Mouse (Mus musculus) B cell, adult 2 months (primary cell): ENCODE measurements around the gene Dnajb5.

Experiments used
- DNase-seq, 2 experiments: peaks; one replicate each; pipeline ENCODE4 v3.0.0; 2022

The Dnajb5 gene

GRCm38 (mm10) chr4:42945043-42945442 is 4.6 kb upstream of the Dnajb5 start:
- no peak for DNase-seq

GRCm38 (mm10) chr4:42945445-42945844 is 4.2 kb upstream of the Dnajb5 start:
- no peak for DNase-seq

- DNase-seq: peak; percentile 42 to 44
These were observed 3.7 kb upstream of the Dnajb5 start for GRCm38 (mm10) chr4:42945952-42946351.

GRCm38 (mm10) chr4:42946733-42947290 is 2.8 kb upstream of the Dnajb5 start:
- DNase-seq: no peak

- no peak for DNase-seq
These were observed 1.1 kb upstream of the Dnajb5 start for GRCm38 (mm10) chr4:42948527-42948926.

GRCm38 (mm10) chr4:42949051-42949675 is 451 bp upstream of the Dnajb5 start:
- DNase-seq: no peak

GRCm38 (mm10) chr4:42950065-42950558 is 498 bp downstream of the Dnajb5 start:
- DNase-seq: peak; percentile 93 to 94

GRCm38 (mm10) chr4:42951206-42952195 is 1.9 kb downstream of the Dnajb5 start:
- DNase-seq: no peak

- DNase-seq: no peak
These were observed 2.9 kb downstream of the Dnajb5 start for GRCm38 (mm10) chr4:42952563-42952962.

- DNase-seq: no peak
These were observed 4.0 kb downstream of the Dnajb5 start for GRCm38 (mm10) chr4:42953435-42954094.

- peak; percentile 53 to 54 for DNase-seq
These were observed 4.7 kb downstream of the Dnajb5 start for GRCm38 (mm10) chr4:42954297-42954696.

GRCm38 (mm10) chr4:42955200-42955599 is 5.6 kb downstream of the Dnajb5 start:
- DNase-seq: no peak

- DNase-seq: no peak
These were observed 7.0 kb downstream of the Dnajb5 start for GRCm38 (mm10) chr4:42956581-42956980.

- no peak for DNase-seq
These were observed 7.7 kb downstream of the Dnajb5 start for GRCm38 (mm10) chr4:42957306-42957705.

GRCm38 (mm10) chr4:42957979-42958378 is 8.4 kb downstream of the Dnajb5 start:
- no peak for DNase-seq

GRCm38 (mm10) chr4:42958942-42959341 is 9.3 kb downstream of the Dnajb5 start:
- DNase-seq: no peak

GRCm38 (mm10) chr4:42959382-42959781 is 9.8 kb downstream of the Dnajb5 start:
- no peak for DNase-seq

GRCm38 (mm10) chr4:42961592-42961991 is 12.0 kb downstream of the Dnajb5 start:
- DNase-seq: peak; percentile 69 to 74

GRCm38 (mm10) chr4:42963480-42963879 is 13.9 kb downstream of the Dnajb5 start:
- peak; percentile 44 to 47 for DNase-seq

- peak; percentile 71 to 77 for DNase-seq
These were observed 15.6 kb downstream of the Dnajb5 start for GRCm38 (mm10) chr4:42965039-42965719.

- DNase-seq: no peak
These were observed 19.7 kb downstream of the Dnajb5 start, which contains the start of gene 1700022I11Rik for GRCm38 (mm10) chr4:42969304-42969703. Gene 1700022I11Rik, plus strand, starts transcription at chr4:42969604.

GRCm38 (mm10) chr4:42972952-42973351 is 23.3 kb downstream of the Dnajb5 start:
- DNase-seq: no peak
